Mouse (Mus musculus): Measurements from ENCODE around the gene Pramef6. TPM values are rescaled to one million over a fixed set of nuclear protein-coding genes. Genes with fewer than 3 reads are reported as not detected.
"Not testable (repeated sequence)": the region's sequence is repeated elsewhere in the genome, so short reads cannot be mapped to it uniquely, and the experiment has no call there.

Gene Pramef6
- not detected in 2 replicates for polyA plus RNA-seq (2015; fragmentation: Nextera tagmentation; extraction: Ambion mirVana)

DNA sequence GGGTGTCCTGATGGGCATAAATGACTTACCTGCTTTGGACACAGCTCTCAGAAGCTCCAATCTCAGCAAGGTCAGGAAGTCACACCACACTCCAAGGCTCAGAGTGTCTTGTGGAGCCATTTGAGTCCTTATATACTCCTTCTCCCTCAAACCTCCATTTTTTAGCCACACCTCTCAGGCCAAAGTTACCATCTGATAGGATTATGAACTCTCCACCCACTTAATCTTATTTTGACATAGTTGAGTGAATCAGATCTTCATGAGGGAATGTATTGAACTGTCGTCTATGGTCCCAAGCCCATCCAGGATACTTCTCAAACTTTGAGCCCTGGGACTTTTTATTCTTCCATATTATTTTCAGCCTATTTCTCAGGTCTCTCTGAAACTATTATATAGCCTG lies at the start of gene Pramef6:
TSS of gene Pramef6 (minus strand) at position 101 of the 400 bp plus-strand sequence.
- ATAC-seq (ENCODE audit: low FRiP score); H3K9me3 ChIP-seq (replicated peaks); H3K4me3 ChIP-seq (replicated peaks); H3K27ac ChIP-seq (replicated peaks); H3K4me1 ChIP-seq; H3K36me3 ChIP-seq; H3K9ac ChIP-seq (replicated peaks); H3K4me2 ChIP-seq; H3K27me3 ChIP-seq (replicated peaks): not testable (repeated sequence)
- WGBS = 85% methylated on average over 1 of the region's 1 CpGs

- H3K27me3 ChIP-seq (replicated peaks); H3K36me3 ChIP-seq; H3K4me2 ChIP-seq; H3K9ac ChIP-seq (replicated peaks); H3K27ac ChIP-seq (replicated peaks); H3K4me1 ChIP-seq; ATAC-seq (ENCODE audit: low FRiP score); H3K4me3 ChIP-seq (replicated peaks): not testable (repeated sequence)
- H3K9me3 ChIP-seq (replicated peaks) = peaks cover 20% of the 10 kb centered on the region
- WGBS = 88% methylated on average over 3 of the region's 3 CpGs
These were observed 5.8 kb downstream of the Pramef6 start for GRCm38 (mm10) chr4:143894406-143894805.

DNA sequence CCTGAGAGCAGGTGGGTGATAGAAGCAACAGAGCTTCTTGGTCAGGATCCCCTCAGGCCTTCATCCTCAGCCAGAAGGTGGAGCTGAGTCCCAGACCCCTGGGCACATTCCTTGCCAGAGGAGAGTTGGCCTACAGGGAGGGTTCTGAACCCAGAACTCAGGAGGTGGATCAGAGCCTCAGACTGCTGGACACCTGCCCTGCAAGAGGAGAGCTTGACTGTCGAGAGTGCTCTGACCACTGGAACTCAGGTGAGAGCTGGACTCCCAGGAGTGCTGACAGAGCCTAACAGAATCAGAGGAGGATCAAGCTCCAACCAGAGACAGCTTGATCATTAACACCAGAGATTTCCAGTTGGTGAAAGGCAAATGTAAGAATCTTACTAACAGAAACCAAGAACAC lies 17.8 kb downstream of the Pramef6 start:
- not testable (repeated sequence) for H3K36me3 ChIP-seq; H3K9ac ChIP-seq (replicated peaks); H3K27me3 ChIP-seq (replicated peaks); H3K4me3 ChIP-seq (replicated peaks); ATAC-seq (ENCODE audit: low FRiP score); H3K4me2 ChIP-seq; H3K4me1 ChIP-seq; H3K27ac ChIP-seq (replicated peaks)
- H3K9me3 ChIP-seq (replicated peaks) = peaks cover 11% of the 10 kb centered on the region
- 90% methylated on average over 1 of the region's 1 CpGs for WGBS

- H3K4me1 ChIP-seq; ATAC-seq (ENCODE audit: low FRiP score); H3K9ac ChIP-seq (replicated peaks); H3K4me2 ChIP-seq; H3K27ac ChIP-seq (replicated peaks); H3K36me3 ChIP-seq; H3K4me3 ChIP-seq (replicated peaks); H3K27me3 ChIP-seq (replicated peaks): not testable (repeated sequence)
- H3K9me3 ChIP-seq (replicated peaks) = peaks cover 30% of the 10 kb centered on the region; the same call in 1 of the 2 replicates
These were observed 54.0 kb downstream of the Pramef6 start, which contains the start of gene Gm13103 for GRCm38 (mm10) chr4:143846197-143846596. Gene Gm13103, plus strand, starts transcription at chr4:143846497.

Other genes starting within 250 kb of the Pramef6 start
- not detected in 2 replicates for gene Gm13088, start 243.1 kb downstream of the Pramef6 start, polyA plus RNA-seq (2015; fragmentation: Nextera tagmentation; extraction: Ambion mirVana)
- gene Gm13089, start 197.7 kb downstream of the Pramef6 start, polyA plus RNA-seq (2015; fragmentation: Nextera tagmentation; extraction: Ambion mirVana) = not detected in 2 replicates
- gene Gm13078, start 180.9 kb downstream of the Pramef6 start, polyA plus RNA-seq (2015; fragmentation: Nextera tagmentation; extraction: Ambion mirVana) = not detected in 2 replicates
- gene Gm13023, start 111.0 kb downstream of the Pramef6 start, polyA plus RNA-seq (2015; fragmentation: Nextera tagmentation; extraction: Ambion mirVana) = not detected in 2 replicates
- not detected in 2 replicates for gene Gm13084, start 84.3 kb downstream of the Pramef6 start, polyA plus RNA-seq (2015; fragmentation: Nextera tagmentation; extraction: Ambion mirVana)
- gene Gm13103, start 53.9 kb downstream of the Pramef6 start, polyA plus RNA-seq (2015; fragmentation: Nextera tagmentation; extraction: Ambion mirVana) = not detected in 2 replicates
- not detected in 2 replicates for gene Pramef25, start 50.6 kb upstream of the Pramef6 start, polyA plus RNA-seq (2015; fragmentation: Nextera tagmentation; extraction: Ambion mirVana)
- gene Gm13101, start 66.6 kb upstream of the Pramef6 start, polyA plus RNA-seq (2015; fragmentation: Nextera tagmentation; extraction: Ambion mirVana) = not detected in 2 replicates
- gene Pramef17, start 94.0 kb upstream of the Pramef6 start, polyA plus RNA-seq (2015; fragmentation: Nextera tagmentation; extraction: Ambion mirVana) = not detected in 2 replicates
- gene Pramel4, start 158.7 kb upstream of the Pramef6 start, polyA plus RNA-seq (2015; fragmentation: Nextera tagmentation; extraction: Ambion mirVana) = not detected in 2 replicates
- not detected in 2 replicates for gene Gm13102, start 206.1 kb upstream of the Pramef6 start, polyA plus RNA-seq (2015; fragmentation: Nextera tagmentation; extraction: Ambion mirVana)